Mouse (Mus musculus) naive thymus-derived CD4-positive, alpha-beta T cell, adult 2 months (primary cell): Measurements from ENCODE around the gene Acad8.

Experiments
- DNase-seq: peaks from one replicate; pipeline ENCODE4 v3.0.0-alpha.2; 2011; ENCODE audit warnings: low read depth

The Acad8 gene

DNA sequence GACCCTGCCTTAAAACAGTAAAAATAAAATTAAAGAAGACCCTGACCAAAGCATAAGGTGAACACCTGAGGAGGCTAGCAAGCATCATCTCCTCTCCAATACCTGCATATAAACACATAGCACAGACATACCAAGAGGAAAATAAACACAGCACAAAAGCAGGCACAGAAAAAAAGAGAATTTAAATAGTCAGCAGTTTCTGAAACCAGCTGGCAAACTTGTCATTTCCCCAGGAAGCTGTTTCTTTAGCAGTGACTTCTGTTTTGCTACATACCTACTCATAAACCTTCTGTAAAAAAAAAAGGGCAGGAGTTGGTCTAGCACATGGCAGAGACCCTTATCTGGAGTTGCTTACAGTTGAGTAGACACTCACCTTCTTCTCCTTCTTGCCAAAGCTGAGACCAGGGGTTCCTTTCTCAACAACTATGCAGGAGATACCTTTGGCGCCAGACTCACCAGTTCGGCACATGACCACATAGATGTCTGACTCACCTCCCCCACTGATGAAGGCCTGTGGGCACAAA lies 14.2 kb downstream of the Acad8 start:
- no peak for DNase-seq

DNA sequence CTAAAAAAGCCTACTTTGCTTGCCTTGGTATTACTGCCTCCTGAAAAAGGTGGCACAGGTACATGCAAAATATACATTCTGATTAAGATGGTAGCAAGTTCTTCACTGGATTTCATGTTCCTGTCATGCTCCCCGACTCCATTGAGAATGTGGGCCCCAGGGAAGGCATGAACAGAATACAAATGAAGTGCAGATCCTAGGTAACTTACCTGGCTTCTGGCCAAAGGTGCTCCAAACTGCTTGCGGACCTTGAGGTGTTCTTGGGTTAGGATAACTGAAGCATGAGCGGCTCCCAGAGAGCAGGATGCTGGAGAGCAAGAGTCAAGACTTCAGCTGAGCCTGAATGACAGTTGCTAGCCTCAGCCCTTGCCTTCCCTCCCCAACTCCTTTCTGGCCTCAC lies 20.6 kb downstream of the Acad8 start:
- no peak for DNase-seq

DNA sequence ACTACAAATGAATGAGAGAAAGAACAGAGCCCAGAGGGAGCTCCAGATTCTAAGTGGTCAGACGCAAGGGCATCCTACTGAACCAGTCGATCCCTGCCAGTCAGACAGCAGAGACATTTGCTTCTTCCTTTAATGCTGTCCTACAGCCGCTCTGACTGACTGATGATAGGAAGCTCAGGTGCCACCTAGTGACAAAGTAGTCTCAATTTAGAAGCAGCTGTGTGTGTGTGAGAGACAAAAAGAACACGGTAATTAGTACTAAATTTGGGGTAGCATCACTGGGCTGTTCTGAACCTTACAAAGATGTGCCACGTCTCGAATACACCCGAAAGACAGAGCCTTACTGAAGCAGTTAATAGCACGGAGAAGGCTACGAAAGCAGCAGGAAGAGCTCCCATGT lies 21.6 kb downstream of the Acad8 start:
- DNase-seq, result no peak

DNA sequence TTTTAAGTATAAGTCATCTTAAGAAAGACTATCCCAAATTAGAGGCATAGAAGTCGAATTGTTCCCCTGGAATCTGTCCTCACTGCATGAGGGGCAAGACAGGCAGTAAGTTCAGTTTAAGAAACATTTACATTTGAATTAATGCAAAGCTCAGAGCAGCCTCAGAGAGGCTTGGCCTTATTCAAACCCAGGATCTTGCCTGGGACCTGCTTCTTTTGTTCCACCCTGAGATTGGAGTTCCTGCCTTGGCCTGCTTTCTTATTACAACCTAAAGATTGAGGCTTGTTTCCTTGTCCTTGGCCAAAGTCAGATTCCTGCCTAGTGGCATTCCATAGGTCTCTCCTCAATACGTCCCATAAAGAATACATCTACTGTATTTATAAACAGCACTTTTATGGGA lies 51.6 kb downstream of the Acad8 start:
- DNase-seq, result no peak

DNA sequence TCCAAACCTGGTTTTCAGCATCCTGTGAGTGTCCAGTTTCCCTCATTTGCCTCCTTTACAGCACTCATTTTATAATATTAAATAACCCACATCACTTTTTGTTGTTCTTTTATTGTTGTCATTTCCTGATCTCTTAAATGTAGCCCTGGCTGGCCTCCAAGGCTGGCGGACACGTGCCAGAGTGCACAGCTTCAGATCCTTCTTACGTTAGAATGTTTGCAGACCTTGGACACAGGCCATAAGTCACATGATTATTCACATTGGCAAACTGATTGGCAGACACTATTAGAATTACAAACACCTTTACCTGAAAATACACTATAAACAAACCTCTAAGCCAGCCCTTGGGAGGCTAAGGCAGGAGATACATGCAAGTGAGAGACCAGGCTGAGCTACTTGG lies 75.2 kb downstream of the Acad8 start:
- no peak for DNase-seq
